Mouse (Mus musculus) embryonic facial prominence, embryonic 14.5 days (tissue): ENCODE results near the gene Dock4. TPM values are rescaled to one million over a fixed set of nuclear protein-coding genes. Genes with fewer than 3 reads are reported as not detected.

Experiments
- ATAC-seq: fragments of 200-750 bp; cut with Nextera tagmentation; 2 replicates; pipeline ENCODE4 v1.8.0; 2017; ENCODE audit warnings: low read depth, moderate number of reproducible peaks, moderate TSS enrichment
- DNase-seq: peaks from one replicate; pipeline ENCODE4 v3.0.0-alpha.2; 2015; ENCODE audit warnings: low spot score
- H3K27ac ChIP-seq: fragments of 300-500 bp; sonication (generic); replicated peaks from 2 replicates; pipeline ENCODE4 v1.5.1; 2014; ENCODE audit warnings: low read depth, mild to moderate bottlenecking, low read length, moderate library complexity
- H3K27me3 ChIP-seq: fragments of 300-500 bp; sonication (generic); replicated peaks from 2 replicates; pipeline ENCODE4 v1.6.1; 2014; ENCODE audit warnings: low read length; ENCODE audit not compliant: control insufficient read depth, insufficient read depth
- H3K36me3 ChIP-seq: fragments of 300-500 bp; sonication (generic); 2 replicates; pipeline ENCODE4 v1.6.1; 2014; ENCODE audit warnings: low read length, mixed read lengths; ENCODE audit not compliant: control insufficient read depth, insufficient read depth
- H3K4me1 ChIP-seq: fragments of 300-500 bp; sonication (generic); 2 replicates; pipeline ENCODE4 v1.6.1; 2014; ENCODE audit warnings: antibody characterized with exemption, low read length; ENCODE audit not compliant: control insufficient read depth, insufficient read depth
- H3K4me2 ChIP-seq: fragments of 300-500 bp; sonication (generic); 2 replicates; pipeline ENCODE4 v1.6.1; 2014; ENCODE audit warnings: low read depth, mild to moderate bottlenecking, low read length, moderate library complexity, mixed read lengths
- H3K4me3 ChIP-seq: fragments of 300-500 bp; sonication (generic); 2 replicates; pipeline ENCODE4 v1.5.1; 2014; ENCODE audit warnings: low read depth, mild to moderate bottlenecking, low read length
- H3K9ac ChIP-seq: fragments of 300-500 bp; sonication (generic); 2 replicates; pipeline ENCODE4 v1.6.1; 2014; ENCODE audit warnings: low read depth, mild to moderate bottlenecking, low read length, moderate library complexity, mixed read lengths
- H3K9me3 ChIP-seq: fragments of 300-500 bp; sonication (generic); 2 replicates; pipeline ENCODE4 v1.6.1; 2016; ENCODE audit warnings: low read length; ENCODE audit not compliant: control insufficient read depth
- WGBS: fragments of 180-500 bp; shearing (Covaris S2); extraction: QIAGEN DNeasy Blood & Tissue Kit; methylation state at CpG from one replicate; pipeline ENCODE4 v1.1.7; 2014; 5-methylcytosine and 5-hydroxymethylcytosine counted together
- polyA plus RNA-seq: library from polyadenylated mRNA; unstranded; fragments of >200 nt; fragmentation: Nextera tagmentation; extraction: Ambion mirVana; gene quantifications from 2 replicates; pipeline ENCODE4 v1.2.1, GENCODE M21; 2014

Gene Dock4
- polyA plus RNA-seq, 1 experiment from 2014 or later = 9.2 TPM

- Histone ChIP-seq H3K9me3 (no peaks in the 10 kb centered on the region), H3K9ac (no peak overlapping the region), H3K4me3 (no peak overlapping the region), H3K4me2 (no peak overlapping the region), H3K27ac (no peak overlapping the region), H3K4me1 (no peaks in the 10 kb centered on the region), H3K27me3 (no peaks in the 10 kb centered on the region), H3K36me3 (0 out of 2 replicates have a peak, but pooled peaks cover 6% of the 10 kb centered on the region)
- ATAC-seq (no peak), DNase-seq (no peak)
- WGBS = 67% methylated on average over 8 of the region's 8 CpGs
These were observed 321.6 kb downstream of the Dock4 start for GRCm38 (mm10) chr12:40767258-40767816.

GRCm38 (mm10) chr12:40773091-40773490 lies 327.3 kb downstream of the Dock4 start:
- H3K27me3 ChIP-seq = no peaks in the 10 kb centered on the region
- no peak overlapping the region for H3K9ac ChIP-seq
- no peaks in the 10 kb centered on the region for H3K36me3 ChIP-seq
- WGBS = 86% methylated on average over 1 of the region's 1 CpGs
- ATAC-seq (no peak), DNase-seq (no peak)
- no peak overlapping the region for H3K27ac ChIP-seq
- no peaks in the 10 kb centered on the region for H3K9me3 ChIP-seq
- no peaks in the 10 kb centered on the region for H3K4me1 ChIP-seq
- no peak overlapping the region for H3K4me3 ChIP-seq
- no peak overlapping the region for H3K4me2 ChIP-seq

GRCm38 (mm10) chr12:40781554-40781953 lies 335.8 kb downstream of the Dock4 start:
- Histone ChIP-seq H3K9me3 (no peaks in the 10 kb centered on the region), H3K36me3 (0 out of 2 replicates have a peak, but pooled peaks cover 4% of the 10 kb centered on the region), H3K4me2 (no peak overlapping the region), H3K27ac (no peak overlapping the region), H3K9ac (no peak overlapping the region), H3K4me3 (no peak overlapping the region), H3K4me1 (no peaks in the 10 kb centered on the region), H3K27me3 (no peaks in the 10 kb centered on the region)
- ATAC-seq (no peak), DNase-seq (no peak)
- WGBS = 74% methylated on average over 6 of the region's 6 CpGs

GRCm38 (mm10) chr12:40788621-40789111 lies 342.9 kb downstream of the Dock4 start:
- H3K4me3 ChIP-seq = no peak overlapping the region
- H3K9me3 ChIP-seq = no peaks in the 10 kb centered on the region
- 54% methylated on average over 3 of the region's 3 CpGs for WGBS
- ATAC-seq = no peak
- H3K4me2 ChIP-seq = no peak overlapping the region
- no peaks in the 10 kb centered on the region for H3K4me1 ChIP-seq
- H3K27me3 ChIP-seq = no peaks in the 10 kb centered on the region
- H3K9ac ChIP-seq = no peak overlapping the region
- H3K27ac ChIP-seq = no peak overlapping the region
- no peaks in the 10 kb centered on the region for H3K36me3 ChIP-seq
- peak; percentile 32 for DNase-seq

- Histone ChIP-seq H3K9me3 (no peaks in the 10 kb centered on the region), H3K4me1 (no peaks in the 10 kb centered on the region), H3K9ac (no peak overlapping the region), H3K27ac (no peak overlapping the region), H3K27me3 (no peaks in the 10 kb centered on the region), H3K4me2 (no peak overlapping the region), H3K4me3 (no peak overlapping the region), H3K36me3 (no peaks in the 10 kb centered on the region)
- DNase-seq (no peak), ATAC-seq (no peak)
- 64% methylated on average over 10 of the region's 10 CpGs for WGBS
These were observed 343.9 kb downstream of the Dock4 start for GRCm38 (mm10) chr12:40789379-40790361.

- H3K9me3 ChIP-seq = no peaks in the 10 kb centered on the region
- no peaks in the 10 kb centered on the region for H3K4me1 ChIP-seq
- H3K27ac ChIP-seq = no peak overlapping the region
- no peak for DNase-seq
- no peak for ATAC-seq
- no peak overlapping the region for H3K4me2 ChIP-seq
- H3K4me3 ChIP-seq = no peak overlapping the region
- H3K9ac ChIP-seq = no peak overlapping the region
- H3K36me3 ChIP-seq = no peaks in the 10 kb centered on the region
- H3K27me3 ChIP-seq = no peaks in the 10 kb centered on the region
- 72% methylated on average over 5 of the region's 5 CpGs for WGBS
These were observed 345.5 kb downstream of the Dock4 start for GRCm38 (mm10) chr12:40791221-40791620.

DNA sequence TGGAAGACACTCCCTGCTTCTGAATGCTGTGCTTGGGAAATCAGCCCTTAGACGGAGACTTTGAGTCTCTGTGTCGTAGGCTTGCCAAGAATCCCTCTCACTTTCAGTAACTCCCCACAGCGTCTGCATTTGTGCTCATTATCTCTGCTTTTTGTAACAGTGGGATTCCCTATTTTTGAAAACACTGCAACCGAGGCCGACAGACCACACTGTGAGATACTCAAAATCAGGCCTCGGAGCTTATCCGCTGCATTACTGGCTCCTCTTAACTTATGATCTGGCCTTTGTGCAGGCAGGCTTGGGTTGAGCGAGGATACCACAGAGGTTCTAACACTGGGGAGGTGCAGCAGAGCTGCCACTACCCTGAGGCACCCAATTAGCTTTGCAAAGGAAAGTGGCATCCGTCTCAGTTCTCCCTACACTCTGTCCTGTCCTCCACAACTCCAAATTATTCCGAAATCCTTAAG lies 346.5 kb downstream of the Dock4 start:
- Histone ChIP-seq H3K4me2 (no peak overlapping the region), H3K4me3 (no peak overlapping the region), H3K27me3 (no peaks in the 10 kb centered on the region), H3K36me3 (no peaks in the 10 kb centered on the region), H3K9ac (no peak overlapping the region), H3K9me3 (no peaks in the 10 kb centered on the region), H3K27ac (no peak overlapping the region), H3K4me1 (peaks cover 4% of the 10 kb centered on the region; the same call in 1 of the 2 replicates)
- 36% methylated on average over 10 of the region's 10 CpGs for WGBS
- ATAC-seq (no peak; the same call in 1 of the 2 replicates), DNase-seq (peak; percentile 41)

DNA sequence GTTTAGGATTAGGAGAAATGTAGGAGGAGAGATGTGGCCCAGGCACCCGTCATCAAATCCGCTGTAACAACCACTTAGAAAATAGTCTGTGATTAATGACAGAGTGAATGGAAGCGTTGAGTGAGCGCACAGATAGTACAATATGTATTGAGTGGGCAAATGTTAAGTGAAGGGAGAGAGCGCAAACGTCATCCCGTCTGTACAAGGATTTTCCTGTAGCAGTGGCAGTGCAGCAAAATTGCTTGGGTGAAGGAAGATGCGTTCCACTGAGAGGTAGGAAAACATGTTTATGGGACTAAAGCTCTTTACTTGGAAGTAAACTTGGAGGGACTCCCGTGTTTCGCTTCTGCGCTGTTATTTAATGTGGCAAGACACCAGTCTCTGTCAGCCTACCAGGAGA lies 348.3 kb downstream of the Dock4 start:
- no peak for ATAC-seq
- Histone ChIP-seq H3K4me1 (peaks cover 14% of the 10 kb centered on the region; the same call in 1 of the 2 replicates), H3K36me3 (no peaks in the 10 kb centered on the region), H3K27me3 (no peaks in the 10 kb centered on the region), H3K9me3 (no peaks in the 10 kb centered on the region), H3K9ac (no peak overlapping the region), H3K4me3 (no peak overlapping the region), H3K27ac (no peak overlapping the region), H3K4me2 (no peak overlapping the region)
- DNase-seq = no peak
- WGBS = 81% methylated on average over 11 of the region's 11 CpGs
